Mouse (Mus musculus) kidney, postnatal 0 days (tissue): ENCODE results near the gene Ifnar1. TPM values are rescaled to one million over a fixed set of nuclear protein-coding genes. Genes with fewer than 3 reads are reported as not detected.

ENCODE experiments used
- ATAC-seq: fragments of 200-750 bp; cut with Nextera tagmentation; replicated peaks from 2 replicates; pipeline ENCODE4 v1.8.0; 2017; ENCODE audit warnings: low read depth, moderate number of reproducible peaks, moderate TSS enrichment, moderate library complexity; ENCODE audit not compliant: low FRiP score
- DNase-seq: peaks from one replicate; pipeline ENCODE4 v3.0.0-alpha.2; 2016; ENCODE audit warnings: low spot score
- H3K27ac ChIP-seq: fragments of 300-500 bp; sonication (generic); 2 replicates; pipeline ENCODE4 v1.5.1; 2014; ENCODE audit warnings: mild to moderate bottlenecking
- H3K27me3 ChIP-seq: fragments of 300-500 bp; sonication (generic); 2 replicates; pipeline ENCODE4 v1.6.1; 2014; ENCODE audit warnings: low read length, mixed read lengths; ENCODE audit not compliant: insufficient read depth
- H3K36me3 ChIP-seq: fragments of 300-500 bp; sonication (generic); 2 replicates; pipeline ENCODE4 v1.6.1; 2014; ENCODE audit warnings: low read length, mixed read lengths; ENCODE audit not compliant: insufficient read depth
- H3K4me1 ChIP-seq: fragments of 300-500 bp; sonication (generic); replicated peaks from 2 replicates; pipeline ENCODE4 v1.6.1; 2014; ENCODE audit warnings: antibody characterized with exemption, low read length, mixed read lengths; ENCODE audit not compliant: insufficient read depth
- H3K4me2 ChIP-seq: fragments of 300-500 bp; sonication (generic); 2 replicates; pipeline ENCODE4 v1.6.1; 2014; ENCODE audit warnings: mild to moderate bottlenecking, low read length, moderate library complexity, mixed read lengths
- H3K4me3 ChIP-seq: fragments of 300-500 bp; sonication (generic); replicated peaks from 2 replicates; pipeline ENCODE4 v1.5.1; 2014; ENCODE audit warnings: low read depth, low read length
- H3K9ac ChIP-seq: fragments of 300-500 bp; sonication (generic); 2 replicates; pipeline ENCODE4 v1.6.1; 2014; ENCODE audit warnings: low read depth, low read length
- H3K9me3 ChIP-seq: fragments of 300-500 bp; sonication (generic); replicated peaks from 2 replicates; pipeline ENCODE4 v1.6.1; 2016; ENCODE audit warnings: low read length, inconsistent platforms, mixed read lengths
- CTCF ChIP-seq: IDR thresholded peaks from 2 replicates; pipeline ENCODE4 v1.5.1; 2016; ENCODE audit warnings: antibody characterized with exemption, low read depth, mild to moderate bottlenecking, moderate library complexity
- WGBS: fragments of 180-500 bp; shearing (Covaris S2); extraction: QIAGEN DNeasy Blood & Tissue Kit; methylation state at CpG from one replicate; pipeline ENCODE4 v1.1.7; 2014; 5-methylcytosine and 5-hydroxymethylcytosine counted together
- polyA plus RNA-seq: library from polyadenylated mRNA; unstranded; fragments of >200 nt; fragmentation: Nextera tagmentation; extraction: Ambion mirVana; gene quantifications from 2 replicates; pipeline ENCODE4 v1.2.1, GENCODE M21; 2015

Gene Ifnar1
- polyA plus RNA-seq, 1 experiment from 2014 or later, result 33.5 TPM

DNA sequence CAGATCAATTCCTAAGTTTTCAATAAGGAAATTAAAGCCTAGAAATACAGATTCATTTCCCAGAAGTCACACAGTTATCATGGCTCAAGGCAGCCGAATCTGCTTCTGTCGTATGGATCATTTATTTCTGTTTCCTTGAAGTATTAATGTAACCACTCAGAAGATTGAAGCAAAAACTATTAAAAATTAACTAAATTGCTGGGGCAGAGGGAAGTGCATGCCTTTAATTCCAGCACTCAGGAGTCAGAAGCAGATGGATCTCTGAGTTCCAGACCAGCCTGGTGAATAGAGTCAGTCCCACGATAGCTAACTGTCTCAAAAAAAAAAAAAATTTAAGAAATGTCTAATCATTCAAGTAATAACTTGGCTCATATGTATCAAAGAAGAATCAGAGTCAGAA, 6.4 kb downstream of the Ifnar1 start:
- peaks cover 44% of the 10 kb centered on the region for H3K36me3 ChIP-seq
- ATAC-seq (no peak), DNase-seq (no peak)
- H3K4me2 ChIP-seq, result no peak overlapping the region
- H3K27ac ChIP-seq, result no peak overlapping the region
- no peaks in the 10 kb centered on the region for H3K27me3 ChIP-seq
- no peak for TF ChIP-seq CTCF
- no peak overlapping the region for H3K9ac ChIP-seq
- H3K9me3 ChIP-seq, result no peaks in the 10 kb centered on the region
- 0 out of 2 replicates have a peak, but pooled peaks cover 4% of the 10 kb centered on the region for H3K4me1 ChIP-seq
- WGBS, result 61% methylated on average over 3 of the region's 3 CpGs
- no peak overlapping the region for H3K4me3 ChIP-seq

- ATAC-seq (no peak), DNase-seq (no peak)
- Histone ChIP-seq H3K27me3 (no peaks in the 10 kb centered on the region), H3K27ac (no peak overlapping the region), H3K9me3 (no peaks in the 10 kb centered on the region), H3K4me3 (no peak overlapping the region), H3K9ac (no peak overlapping the region), H3K4me1 (0 out of 2 replicates have a peak, but pooled peaks cover 4% of the 10 kb centered on the region), H3K4me2 (no peak overlapping the region), H3K36me3 (peaks cover 61% of the 10 kb centered on the region)
- no peak for TF ChIP-seq CTCF
- 93% methylated on average over 4 of the region's 4 CpGs for WGBS
Observed at GRCm38 (mm10) chr16:91495501-91495900, 10.5 kb downstream of the Ifnar1 start.

- Histone ChIP-seq H3K9ac (no peak overlapping the region), H3K4me1 (0 out of 2 replicates have a peak, but pooled peaks cover 4% of the 10 kb centered on the region), H3K27me3 (no peaks in the 10 kb centered on the region), H3K27ac (no peak overlapping the region), H3K4me2 (no peak overlapping the region), H3K4me3 (no peak overlapping the region), H3K36me3 (peaks cover 61% of the 10 kb centered on the region), H3K9me3 (no peaks in the 10 kb centered on the region)
- TF ChIP-seq CTCF, result no peak
- ATAC-seq (no peak), DNase-seq (no peak)
- 91% methylated on average over 17 of the region's 17 CpGs for WGBS
Observed at GRCm38 (mm10) chr16:91496206-91496605, 11.2 kb downstream of the Ifnar1 start.

GRCm38 (mm10) chr16:91496766-91497165, 11.7 kb downstream of the Ifnar1 start:
- H3K4me3 ChIP-seq, result no peak overlapping the region
- 0 out of 2 replicates have a peak, but pooled peaks cover 3% of the 10 kb centered on the region for H3K4me1 ChIP-seq
- H3K4me2 ChIP-seq, result no peak overlapping the region
- no peak for TF ChIP-seq CTCF
- H3K9me3 ChIP-seq, result no peaks in the 10 kb centered on the region
- no peak overlapping the region for H3K9ac ChIP-seq
- no peaks in the 10 kb centered on the region for H3K27me3 ChIP-seq
- H3K27ac ChIP-seq, result no peak overlapping the region
- DNase-seq, result no peak
- H3K36me3 ChIP-seq, result peaks cover 66% of the 10 kb centered on the region
- WGBS, result 94% methylated on average over 3 of the region's 3 CpGs
- no peak for ATAC-seq

DNA sequence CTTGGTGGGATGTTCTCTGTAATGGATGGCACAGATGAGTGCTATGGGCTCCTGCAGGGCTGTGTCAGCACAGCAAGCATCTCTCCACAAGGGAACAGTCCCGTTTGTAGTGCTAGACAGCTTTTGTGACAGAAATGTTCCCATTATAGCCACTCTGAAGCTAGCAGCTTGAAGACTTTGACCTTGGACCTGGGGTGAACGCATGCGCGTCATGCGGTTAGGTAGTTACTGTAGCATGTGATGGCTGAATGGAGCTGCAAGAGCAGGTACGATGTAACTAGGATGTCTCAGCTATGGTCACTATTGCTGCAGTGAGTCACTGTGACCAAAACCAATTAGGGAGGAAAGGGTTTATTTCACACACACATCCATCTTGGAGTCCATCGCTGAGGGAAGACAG, 13.0 kb downstream of the Ifnar1 start:
- DNase-seq (no peak), ATAC-seq (no peak)
- H3K9ac ChIP-seq, result no peak overlapping the region
- no peak overlapping the region for H3K4me2 ChIP-seq
- H3K4me3 ChIP-seq, result no peak overlapping the region
- peaks cover 66% of the 10 kb centered on the region for H3K36me3 ChIP-seq
- WGBS, result 74% methylated on average over 7 of the region's 7 CpGs
- H3K9me3 ChIP-seq, result no peaks in the 10 kb centered on the region
- TF ChIP-seq CTCF, result no peak
- H3K4me1 ChIP-seq, result no peaks in the 10 kb centered on the region
- H3K27me3 ChIP-seq, result no peaks in the 10 kb centered on the region
- H3K27ac ChIP-seq, result no peak overlapping the region

DNA sequence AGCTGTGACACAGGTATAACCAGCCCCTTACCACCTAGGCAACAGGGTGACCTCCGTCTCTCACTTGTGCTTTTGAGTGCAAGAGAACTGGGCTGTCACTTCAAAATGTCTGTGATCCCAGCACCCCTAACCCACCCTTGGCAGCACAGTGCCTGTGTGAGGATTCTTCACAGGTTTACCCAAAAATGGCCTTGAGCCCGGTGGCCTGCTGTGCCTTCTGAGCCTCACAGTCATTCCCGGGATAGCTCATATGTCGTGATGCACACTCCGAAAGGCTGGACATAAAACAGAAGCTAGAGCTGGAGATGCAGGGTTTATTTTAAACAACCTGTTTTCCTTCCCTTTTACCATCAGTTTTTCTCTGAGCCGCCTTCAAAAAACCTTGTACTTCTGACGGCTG, 19.7 kb downstream of the Ifnar1 start:
- Histone ChIP-seq H3K4me3 (no peak overlapping the region), H3K4me2 (no peak overlapping the region), H3K4me1 (no peaks in the 10 kb centered on the region), H3K27ac (no peak overlapping the region), H3K36me3 (peaks cover 60% of the 10 kb centered on the region), H3K9me3 (no peaks in the 10 kb centered on the region), H3K27me3 (no peaks in the 10 kb centered on the region), H3K9ac (no peak overlapping the region)
- ATAC-seq (no peak), DNase-seq (no peak)
- 96% methylated on average over 7 of the region's 7 CpGs for WGBS
- TF ChIP-seq CTCF, result no peak

- DNase-seq, result no peak
- Histone ChIP-seq H3K27ac (no peak overlapping the region), H3K4me3 (no peak overlapping the region), H3K4me2 (no peak overlapping the region), H3K36me3 (peaks cover 57% of the 10 kb centered on the region), H3K4me1 (no peaks in the 10 kb centered on the region), H3K9me3 (no peaks in the 10 kb centered on the region), H3K27me3 (no peaks in the 10 kb centered on the region), H3K9ac (no peak overlapping the region)
- ATAC-seq, result no peak
- 91% methylated on average over 15 of the region's 15 CpGs for WGBS
- TF ChIP-seq CTCF, result no peak
Observed at GRCm38 (mm10) chr16:91505116-91505601, 20.1 kb downstream of the Ifnar1 start.
